Mouse (Mus musculus) forebrain, embryonic 13.5 days (tissue): ENCODE data around the gene Vav3. TPM values are rescaled to one million over a fixed set of nuclear protein-coding genes. Genes with fewer than 3 reads are reported as not detected.

Source experiments
- polyA plus RNA-seq: library from polyadenylated mRNA; unstranded; fragments of >200 nt; fragmentation: Nextera tagmentation; extraction: Ambion mirVana; gene quantifications from 2 replicates; pipeline ENCODE4 v1.2.1, GENCODE M21; 2015

Gene Vav3
- polyA plus RNA-seq, 1 experiment from 2014 or later = 10.1 TPM

Other genes with a start within 250 kb of the Vav3 start
- gene Slc25a24, start 217.5 kb upstream of the Vav3 start, polyA plus RNA-seq = 7.7 and 9.2 TPM in 2 replicates